Mouse (Mus musculus) lung, adult 18-20 months (tissue): ENCODE measurements around the gene Tex26.

Experiments
- DNase-seq, 2 experiments: peaks; one replicate each; pipeline ENCODE4 v3.0.0; 2022; ENCODE audit warnings: mixed read lengths in 2 of 2

Gene Tex26

GRCm38 (mm10) chr5:149490275-149490674 is 50.8 kb downstream of the Tex26 start:
- DNase-seq, result no peak

GRCm38 (mm10) chr5:149495655-149496054 is 56.2 kb downstream of the Tex26 start:
- no peak for DNase-seq

- no peak for DNase-seq
Measured at GRCm38 (mm10) chr5:149496401-149497066, 57.1 kb downstream of the Tex26 start.

GRCm38 (mm10) chr5:149499936-149500335 is 60.5 kb downstream of the Tex26 start:
- DNase-seq, result no peak

- no peak for DNase-seq
Measured at GRCm38 (mm10) chr5:149503423-149504175, 64.1 kb downstream of the Tex26 start.

GRCm38 (mm10) chr5:149504985-149505384 is 65.5 kb downstream of the Tex26 start:
- DNase-seq, result no peak

- DNase-seq, result no peak
Measured at GRCm38 (mm10) chr5:149506033-149506432, 66.6 kb downstream of the Tex26 start.

GRCm38 (mm10) chr5:149508094-149509029 is 68.9 kb downstream of the Tex26 start:
- no peak for DNase-seq

- DNase-seq, result no peak
Measured at GRCm38 (mm10) chr5:149510323-149510722, 70.9 kb downstream of the Tex26 start.

- no peak for DNase-seq
Measured at GRCm38 (mm10) chr5:149512695-149513094, 73.2 kb downstream of the Tex26 start.

- DNase-seq, result no peak
Measured at GRCm38 (mm10) chr5:149513438-149514086, 74.1 kb downstream of the Tex26 start.

- DNase-seq, result peak; percentile 17 to 36
Measured at GRCm38 (mm10) chr5:149514087-149514671, 74.7 kb downstream of the Tex26 start.

- DNase-seq, result no peak
Measured at GRCm38 (mm10) chr5:149514890-149515289, 75.4 kb downstream of the Tex26 start.

GRCm38 (mm10) chr5:149517116-149517515 is 77.7 kb downstream of the Tex26 start:
- no peak for DNase-seq
